ENCODE assay signal across 9 mouse cellular contexts in genomic region chr12:71863846-71864543, GRCm38 (mm10). TPM values are rescaled to one million over a fixed set of nuclear protein-coding genes. Genes with fewer than 3 reads are reported as not detected.
DNase-seq lines count a peak whose midpoint lies in the region; ATAC-seq lines count a peak whose summit lies in the region.
"Had no signal": no experiment of that assay in that cellular context is flagged by ENCODE, and none has a peak within 500 bp of the region (broad histone marks: within the 10 kb centered on the region; RNA-seq: fewer than 3 reads in every experiment).

No protein-coding gene starts in this region.

- 67% methylated on average over 10 of the region's 10 CpGs for WGBS in hindbrain, embryonic 11.5 days
- WGBS in hindbrain, embryonic 14.5 days, result 70% methylated on average over 10 of the region's 10 CpGs
- 27% methylated on average over 10 of the region's 10 CpGs for WGBS in embryonic facial prominence, embryonic 14.5 days
- 27% methylated on average over 10 of the region's 10 CpGs for WGBS in lung, embryonic 15.5 days

- H3K9me3 ChIP-seq in hindbrain, embryonic 11.5 days (ENCODE audit: control insufficient read depth, low read length), result no peaks in the 10 kb centered on the region
- H3K9me3 ChIP-seq in hindbrain, embryonic 14.5 days (ENCODE audit: control insufficient read depth, low read length), result no peaks in the 10 kb centered on the region
- no peaks in the 10 kb centered on the region for H3K9me3 ChIP-seq in embryonic facial prominence, embryonic 14.5 days (ENCODE audit: control insufficient read depth, low read length)
- no peaks in the 10 kb centered on the region for H3K9me3 ChIP-seq in lung, embryonic 15.5 days

- H3K36me3 ChIP-seq in hindbrain, embryonic 11.5 days (ENCODE audit: control insufficient read depth, insufficient read depth, low read length), result no peaks in the 10 kb centered on the region
- peaks cover 5% of the 10 kb centered on the region; the same call in 1 of the 2 replicates for H3K36me3 ChIP-seq in hindbrain, embryonic 14.5 days (replicated peaks; ENCODE audit: control insufficient read depth, insufficient read depth)
- no peaks in the 10 kb centered on the region for H3K36me3 ChIP-seq in embryonic facial prominence, embryonic 14.5 days (ENCODE audit: control insufficient read depth, insufficient read depth, low read length)
- peaks cover 6% of the 10 kb centered on the region; the same call in 1 of the 2 replicates for H3K36me3 ChIP-seq in lung, embryonic 15.5 days

- H3K4me1 ChIP-seq in hindbrain, embryonic 11.5 days (replicated peaks; ENCODE audit: control insufficient read depth, insufficient read depth, low read length), result no peaks in the 10 kb centered on the region
- H3K4me1 ChIP-seq in hindbrain, embryonic 14.5 days (replicated peaks; ENCODE audit: control insufficient read depth, insufficient read depth, low read length), result 0 out of 2 replicates have a peak, but pooled peaks cover 9% of the 10 kb centered on the region
- H3K4me1 ChIP-seq in embryonic facial prominence, embryonic 14.5 days (ENCODE audit: control insufficient read depth, insufficient read depth, low read length), result peaks cover 28% of the 10 kb centered on the region
- peaks cover 46% of the 10 kb centered on the region for H3K4me1 ChIP-seq in lung, embryonic 15.5 days

- H3K4me2 ChIP-seq in hindbrain, embryonic 11.5 days (replicated peaks; ENCODE audit: low read depth, low read length), result no peak overlapping the region
- no peak overlapping the region for H3K4me2 ChIP-seq in hindbrain, embryonic 14.5 days (replicated peaks)
- H3K4me2 ChIP-seq in embryonic facial prominence, embryonic 14.5 days (ENCODE audit: low read depth, low read length), result peak overlapping the region; percentile 21; the same call in 1 of the 2 replicates
- peak overlapping the region; percentile 31 for H3K4me2 ChIP-seq in lung, embryonic 15.5 days

- H3K9ac ChIP-seq in hindbrain, embryonic 11.5 days (ENCODE audit: low read depth, low read length), result no peak overlapping the region
- H3K9ac ChIP-seq in hindbrain, embryonic 14.5 days, result no peak overlapping the region
- no peak overlapping the region for H3K9ac ChIP-seq in embryonic facial prominence, embryonic 14.5 days (ENCODE audit: low read depth, low read length)
- no peak overlapping the region for H3K9ac ChIP-seq in lung, embryonic 15.5 days

- no peak overlapping the region for H3K27ac ChIP-seq in hindbrain, embryonic 11.5 days (ENCODE audit: low read depth, low read length)
- H3K27ac ChIP-seq in hindbrain, embryonic 14.5 days, result no peak overlapping the region
- H3K27ac ChIP-seq in embryonic facial prominence, embryonic 14.5 days (replicated peaks; ENCODE audit: low read depth, low read length), result peak overlapping the region; percentile 67
- H3K27ac ChIP-seq in lung, embryonic 15.5 days, result peak overlapping the region; percentile 52

- ATAC-seq in hindbrain, embryonic 11.5 days (ENCODE audit: low FRiP score), result no peak
- ATAC-seq in hindbrain, embryonic 14.5 days (ENCODE audit: low FRiP score), result no peak
- ATAC-seq in embryonic facial prominence, embryonic 14.5 days (ENCODE audit: low read depth), result peak; percentile 72
- peak; percentile 68 for ATAC-seq in lung, embryonic 15.5 days (ENCODE audit: borderline replicate concordance, extremely low read depth, low FRiP score, low TSS enrichment)
- no peak for ATAC-seq in granulocyte monocyte progenitor cell, adult 5-6 weeks (replicated peaks; ENCODE audit: poor library complexity, severe bottlenecking)
- no peak for ATAC-seq in cerebellum, adult (ENCODE audit: insufficient number of reproducible peaks, low FRiP score, low TSS enrichment)

- intact Hi-C loops in heart, postnatal 25 days (cut with DNase I), result no loop called here

- DNase-seq in hindbrain, embryonic 11.5 days (ENCODE audit: low spot score), result peak; percentile 20
- no peak for DNase-seq in hindbrain, embryonic 14.5 days (ENCODE audit: low spot score)
- DNase-seq in embryonic facial prominence, embryonic 14.5 days (ENCODE audit: low spot score), result peak; percentile 87
- peak; percentile 60 for DNase-seq in heart, postnatal 25 days (ENCODE audit: low spot score)
- no peak for DNase-seq in layer of hippocampus, adult 9-10 months (ENCODE audit: low spot score)

- H3K27me3 ChIP-seq in hindbrain, embryonic 11.5 days (ENCODE audit: control insufficient read depth, insufficient read depth, low read length), result no peaks in the 10 kb centered on the region
- no peaks in the 10 kb centered on the region for H3K27me3 ChIP-seq in hindbrain, embryonic 14.5 days (ENCODE audit: control insufficient read depth, insufficient read depth, low read length)
- H3K27me3 ChIP-seq in embryonic facial prominence, embryonic 14.5 days (replicated peaks; ENCODE audit: control insufficient read depth, insufficient read depth, low read length), result no peaks in the 10 kb centered on the region
- no peaks in the 10 kb centered on the region for H3K27me3 ChIP-seq in lung, embryonic 15.5 days

- H3K4me3 ChIP-seq in hindbrain, embryonic 11.5 days (ENCODE audit: low read depth, low read length), result no peak overlapping the region
- no peak overlapping the region for H3K4me3 ChIP-seq in hindbrain, embryonic 14.5 days (replicated peaks; ENCODE audit: low read length)
- H3K4me3 ChIP-seq in embryonic facial prominence, embryonic 14.5 days (ENCODE audit: low read depth, low read length), result no peak overlapping the region
- H3K4me3 ChIP-seq in lung, embryonic 15.5 days, result no peak overlapping the region
- H3K4me3 ChIP-seq: erythroblast, embryonic 14.5 days had no signal

RNA-seq across cellular contexts. Expression of gene Daam1, which starts 33.1 kb away (rescaled TPM):
- 24.3 and 30.9 TPM in 2 replicates for polyA plus RNA-seq in hindbrain, embryonic 11.5 days (2014; fragmentation: Nextera tagmentation; extraction: Ambion mirVana)
- 41.2 and 44.2 TPM in 2 replicates for polyA plus RNA-seq in hindbrain, embryonic 14.5 days (2014; fragmentation: Nextera tagmentation; extraction: Ambion mirVana)
- 11.0 and 12.1 TPM in 2 replicates for polyA plus RNA-seq in embryonic facial prominence, embryonic 14.5 days (2014; fragmentation: Nextera tagmentation; extraction: Ambion mirVana)
- 10 to 100 TPM; 78.6 to 79.5 TPM for total RNA-seq in heart, postnatal 25 days (2021)
- 12.2 and 13.8 TPM in 2 replicates for polyA plus RNA-seq in lung, embryonic 15.5 days (2015; fragmentation: Nextera tagmentation; extraction: Ambion mirVana)
- total RNA-seq in granulocyte monocyte progenitor cell, adult 5-6 weeks (2014; fragmentation: Nextera tagmentation), result 8.8 and 9.4 TPM in 2 replicates
- total RNA-seq in granulocyte monocyte progenitor cell, adult 5-6 weeks (2017), result 17.8 and 18.4 TPM in 2 replicates

Comparison
In these comparisons a context has a peak if more than half of its experiments do, and no peak if none do; other contexts are left out.
1. DNase-seq: peak in hindbrain, embryonic 11.5 days (single experiment), embryonic facial prominence, embryonic 14.5 days (single experiment) and heart, postnatal 25 days (single experiment); none in hindbrain, embryonic 14.5 days (single experiment) and layer of hippocampus, adult 9-10 months (single experiment).
2. ATAC-seq: peak in embryonic facial prominence, embryonic 14.5 days (single experiment) and lung, embryonic 15.5 days (single experiment); none in hindbrain, embryonic 11.5 days (single experiment), hindbrain, embryonic 14.5 days (single experiment), granulocyte monocyte progenitor cell, adult 5-6 weeks (single experiment) and cerebellum, adult (single experiment).
3. H3K27ac ChIP-seq: peak in embryonic facial prominence, embryonic 14.5 days (single experiment) and lung, embryonic 15.5 days (single experiment); none in hindbrain, embryonic 11.5 days (single experiment) and hindbrain, embryonic 14.5 days (single experiment).
4. H3K4me2 ChIP-seq: peak in embryonic facial prominence, embryonic 14.5 days (single experiment) and lung, embryonic 15.5 days (single experiment); none in hindbrain, embryonic 11.5 days (single experiment) and hindbrain, embryonic 14.5 days (single experiment).